Mouse (Mus musculus) kidney, adult 2 months (tissue): ENCODE measurements around the gene Sufu. TPM values are rescaled to one million over a fixed set of nuclear protein-coding genes. Genes with fewer than 3 reads are reported as not detected.

Source experiments
- DNase-seq: peaks from one replicate; pipeline ENCODE4 v3.0.0; 2021
- H3K27ac ChIP-seq: fragments of 200-500 bp; 2 replicates; pipeline ENCODE4 v1.5.1; 2012; ENCODE audit warnings: low read depth, low read length, control low read depth, inconsistent platforms; ENCODE audit not compliant: insufficient read depth
- H3K27me3 ChIP-seq: fragments of 200-500 bp; replicated peaks from 2 replicates; pipeline ENCODE4 v1.6.1; 2012; ENCODE audit warnings: mild to moderate bottlenecking, moderate library complexity, low read length, inconsistent platforms; ENCODE audit not compliant: control insufficient read depth, insufficient read depth
- H3K36me3 ChIP-seq: fragments of 200-500 bp; 2 replicates; pipeline ENCODE4 v1.6.1; 2012; ENCODE audit warnings: mild to moderate bottlenecking, moderate library complexity, low read length, inconsistent platforms; ENCODE audit not compliant: control insufficient read depth, insufficient read depth
- H3K4me1 ChIP-seq: fragments of 200-500 bp; 2 replicates; pipeline ENCODE4 v1.6.1; 2011; ENCODE audit warnings: low read length; ENCODE audit not compliant: control insufficient read depth, insufficient read depth
- H3K4me3 ChIP-seq: fragments of 200-500 bp; 2 replicates; pipeline ENCODE4 v1.5.1; 2011; ENCODE audit warnings: mild to moderate bottlenecking, low read depth, low read length, control low read depth; ENCODE audit not compliant: insufficient read depth
- CTCF ChIP-seq: fragments of 200-500 bp; conservative IDR thresholded peaks from 2 replicates; pipeline ENCODE4 v1.5.1; 2011; ENCODE audit warnings: low read depth, mild to moderate bottlenecking, control low read depth, low read length, moderate library complexity, mixed read lengths; ENCODE audit not compliant: insufficient read depth, insufficient read length
- POLR2A ChIP-seq: fragments of 200-500 bp; IDR thresholded peaks from one replicate; pipeline ENCODE4 v1.6.1; 2011; ENCODE audit warnings: low read depth, low read length, control low read depth
- WGBS: fragments of 180-500 bp; shearing (Covaris S2); methylation state at CpG from one replicate; pipeline ENCODE4 v1.1.7; 2018; 5-methylcytosine and 5-hydroxymethylcytosine counted together
- polyA plus RNA-seq: library from polyadenylated mRNA; depleted of rRNA; stranded (reverse); fragments of >200 nt; gene quantifications from 2 replicates; pipeline ENCODE4 v1.2.3, GENCODE M21; 2012

The Sufu gene
- polyA plus RNA-seq, 1 experiment = 38.2 TPM

DNA sequence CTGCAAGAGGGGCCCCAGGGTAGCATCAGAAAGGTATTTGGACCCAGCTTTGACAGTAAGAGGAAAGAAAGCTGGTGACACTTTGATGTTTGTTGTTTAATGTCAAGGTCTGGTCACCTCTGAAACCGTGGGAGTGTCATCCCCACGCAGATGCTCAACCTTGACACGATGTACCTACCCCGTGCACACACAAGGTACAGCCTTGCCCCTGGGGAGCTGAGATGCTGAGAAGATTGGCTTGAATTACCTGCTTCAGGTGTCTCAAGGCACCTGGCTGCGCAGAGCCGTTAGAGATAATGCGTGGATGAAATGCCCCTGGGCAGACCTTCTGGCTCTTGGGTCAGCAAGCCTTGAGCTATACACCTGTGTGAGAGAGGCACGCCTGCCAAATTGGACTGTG, 17.8 kb downstream of the Sufu start:
- H3K4me1 ChIP-seq = peaks cover 12% of the 10 kb centered on the region; the same call in 1 of the 2 replicates
- TF ChIP-seq CTCF = no peak
- WGBS = 75% methylated on average over 8 of the region's 8 CpGs
- DNase-seq = no peak
- H3K4me3 ChIP-seq = no peak overlapping the region
- H3K27me3 ChIP-seq = no peaks in the 10 kb centered on the region
- H3K36me3 ChIP-seq = no peaks in the 10 kb centered on the region
- no peak overlapping the region for H3K27ac ChIP-seq

DNA sequence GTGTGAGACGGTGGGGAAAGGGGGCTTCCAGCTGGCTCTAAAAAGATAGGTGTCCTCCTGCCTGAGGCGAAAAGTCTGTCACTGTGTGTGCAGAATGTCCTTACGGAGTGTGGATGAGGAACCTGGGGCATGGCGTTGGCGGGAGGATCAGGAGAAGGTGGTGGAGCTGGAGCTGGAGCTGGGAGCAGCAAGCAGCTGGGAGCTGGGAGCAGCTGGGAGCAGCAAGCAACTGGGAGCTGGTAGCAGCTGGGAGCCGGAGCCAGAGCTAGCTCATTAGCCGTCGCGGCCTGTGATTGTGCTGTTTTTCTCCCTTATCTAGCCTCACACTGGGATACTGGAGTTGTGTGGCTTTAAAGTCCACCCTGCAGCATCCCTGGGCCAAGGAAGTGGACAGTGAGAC, 19.6 kb downstream of the Sufu start:
- H3K36me3 ChIP-seq = no peaks in the 10 kb centered on the region
- no peak overlapping the region for H3K4me3 ChIP-seq
- DNase-seq = no peak
- 71% methylated on average over 9 of the region's 9 CpGs for WGBS
- no peaks in the 10 kb centered on the region for H3K27me3 ChIP-seq
- peaks cover 22% of the 10 kb centered on the region for H3K4me1 ChIP-seq
- H3K27ac ChIP-seq = no peak overlapping the region
- TF ChIP-seq POLR2A (no peak), CTCF (no peak)

DNA sequence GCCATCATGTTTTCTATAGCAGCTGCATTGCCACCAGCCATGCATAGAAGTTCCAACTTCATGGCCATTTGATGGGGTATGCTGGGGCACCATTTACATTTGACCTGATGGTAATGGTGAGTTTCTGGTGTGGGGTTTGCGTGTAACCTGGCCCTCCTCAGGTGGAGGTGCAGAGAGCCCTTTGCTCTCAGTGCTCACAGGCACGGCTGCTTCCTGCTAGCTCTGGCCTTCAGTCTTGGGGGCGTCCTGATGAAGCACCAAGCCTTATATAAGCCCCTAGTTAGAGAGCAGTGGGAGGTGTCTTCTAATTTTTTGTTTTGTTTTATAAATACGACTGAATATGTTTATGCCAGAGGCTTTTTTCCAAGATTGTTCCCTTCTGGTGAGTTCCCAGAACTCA, 21.4 kb downstream of the Sufu start:
- no peak overlapping the region; the same call in 1 of the 2 replicates for H3K27ac ChIP-seq
- 46% methylated on average over 4 of the region's 4 CpGs for WGBS
- H3K4me3 ChIP-seq = no peak overlapping the region
- peaks cover 24% of the 10 kb centered on the region for H3K4me1 ChIP-seq
- H3K36me3 ChIP-seq = no peaks in the 10 kb centered on the region
- H3K27me3 ChIP-seq = no peaks in the 10 kb centered on the region
- DNase-seq = no peak
- TF ChIP-seq POLR2A (no peak), CTCF (no peak)

DNA sequence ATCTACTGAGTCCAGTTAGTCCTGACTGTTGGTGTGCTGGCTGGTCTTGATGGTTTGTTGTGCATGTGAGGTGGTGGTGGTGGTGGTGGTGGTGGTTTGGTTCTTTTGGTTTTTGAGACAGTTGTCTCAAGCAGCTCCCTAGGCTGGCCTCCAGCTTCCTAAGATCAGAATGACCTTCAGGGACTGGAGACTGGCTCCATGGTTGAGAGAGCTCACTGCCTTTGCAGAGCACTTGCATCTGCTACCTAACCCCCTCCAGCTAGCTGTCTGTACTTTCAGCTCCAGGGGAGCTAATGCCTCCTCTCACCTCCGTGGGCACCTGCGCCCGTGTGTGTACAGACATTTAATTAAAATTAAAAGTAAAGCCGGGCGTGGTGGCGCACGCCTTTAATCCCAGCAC, 23.7 kb downstream of the Sufu start:
- no peaks in the 10 kb centered on the region for H3K36me3 ChIP-seq

DNA sequence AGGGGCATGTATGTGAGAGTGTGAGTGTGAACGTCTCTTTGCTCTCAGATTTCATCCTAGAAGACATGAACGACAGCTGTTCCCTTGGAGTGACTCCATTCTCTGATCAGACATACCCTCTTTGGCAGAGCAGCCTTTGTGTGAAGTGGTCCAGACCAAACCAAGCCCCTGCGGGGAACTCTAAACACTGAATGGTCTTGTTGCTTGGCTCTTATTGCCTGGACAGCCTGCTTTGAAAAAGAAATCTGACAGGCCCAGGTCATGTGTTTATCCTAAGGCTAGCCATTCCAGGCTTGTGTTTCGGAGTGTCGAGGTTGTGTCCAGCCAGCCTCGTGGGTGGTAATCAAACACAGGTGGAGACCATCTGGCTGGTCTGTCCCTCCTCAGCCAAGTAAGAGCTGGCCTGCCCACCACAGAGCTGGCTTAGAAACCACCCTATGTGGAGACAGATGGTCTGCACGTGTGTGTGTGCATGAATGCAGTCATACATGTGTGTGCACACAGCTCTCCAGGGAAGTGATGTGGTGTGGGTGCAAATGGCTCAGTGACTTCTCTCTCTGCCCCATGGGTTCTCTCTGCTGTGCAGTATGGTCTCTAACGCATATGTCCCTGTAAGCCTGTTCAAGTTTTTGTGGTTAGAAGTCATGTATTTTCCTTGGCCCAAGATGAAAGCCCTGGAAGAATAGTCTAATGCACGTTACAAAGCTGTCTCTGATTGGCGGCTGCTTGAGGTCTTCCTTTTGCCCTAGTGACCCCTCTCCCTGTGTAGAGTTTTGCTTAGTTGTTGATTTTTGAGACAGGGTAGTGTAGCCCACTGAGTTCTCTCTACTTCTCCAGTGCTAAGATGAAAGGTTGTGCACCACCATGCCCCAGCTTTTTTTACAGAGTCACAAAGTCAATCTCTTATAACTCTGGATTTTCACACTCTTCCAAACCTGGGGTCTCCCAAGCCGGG, 26.0 kb downstream of the Sufu start:
- H3K4me3 ChIP-seq = no peak overlapping the region
- WGBS = 42% methylated on average over 11 of the region's 11 CpGs
- DNase-seq = no peak
- H3K36me3 ChIP-seq = no peaks in the 10 kb centered on the region
- no peak overlapping the region for H3K27ac ChIP-seq
- TF ChIP-seq POLR2A (no peak), CTCF (no peak)
- peaks cover 35% of the 10 kb centered on the region for H3K4me1 ChIP-seq
- no peaks in the 10 kb centered on the region for H3K27me3 ChIP-seq

More for the DNA sequence above, 23.7 kb downstream of the Sufu start:
- TF ChIP-seq CTCF (no peak), POLR2A (no peak)
- peak; percentile 55 for DNase-seq
- H3K27ac ChIP-seq = no peak overlapping the region
- H3K4me3 ChIP-seq = no peak overlapping the region
- WGBS = 53% methylated on average over 7 of the region's 7 CpGs
- peaks cover 37% of the 10 kb centered on the region for H3K4me1 ChIP-seq
- H3K27me3 ChIP-seq = no peaks in the 10 kb centered on the region

DNA sequence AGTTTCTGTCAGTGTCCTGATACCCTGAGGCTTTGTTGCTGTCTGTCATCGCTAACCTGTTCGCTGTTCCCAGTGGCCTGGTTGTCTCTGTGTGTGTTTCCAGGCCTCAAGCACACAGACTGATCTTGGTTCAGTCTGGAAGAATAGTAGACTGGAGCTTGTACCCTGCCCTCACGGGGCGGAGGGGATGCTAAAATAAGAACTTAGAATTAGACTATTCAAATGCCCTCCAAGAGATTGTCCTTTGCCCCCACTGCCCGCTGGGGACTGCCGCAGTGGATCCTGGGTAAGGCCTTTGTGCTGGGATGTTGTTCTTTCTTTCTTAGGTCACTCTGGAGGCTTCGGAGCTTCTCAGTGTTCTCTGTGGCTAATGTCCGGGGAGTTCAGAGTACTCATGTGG, 28.6 kb downstream of the Sufu start:
- Histone ChIP-seq H3K27me3 (no peaks in the 10 kb centered on the region), H3K36me3 (no peaks in the 10 kb centered on the region), H3K4me3 (no peak overlapping the region), H3K4me1 (peaks cover 33% of the 10 kb centered on the region), H3K27ac (peak overlapping the region; percentile 91)
- 70% methylated on average over 8 of the region's 8 CpGs for whole genome bisulfite sequencing
- TF ChIP-seq POLR2A (no peak), CTCF (no peak)
- peak; percentile 94 for DNase-seq

DNA sequence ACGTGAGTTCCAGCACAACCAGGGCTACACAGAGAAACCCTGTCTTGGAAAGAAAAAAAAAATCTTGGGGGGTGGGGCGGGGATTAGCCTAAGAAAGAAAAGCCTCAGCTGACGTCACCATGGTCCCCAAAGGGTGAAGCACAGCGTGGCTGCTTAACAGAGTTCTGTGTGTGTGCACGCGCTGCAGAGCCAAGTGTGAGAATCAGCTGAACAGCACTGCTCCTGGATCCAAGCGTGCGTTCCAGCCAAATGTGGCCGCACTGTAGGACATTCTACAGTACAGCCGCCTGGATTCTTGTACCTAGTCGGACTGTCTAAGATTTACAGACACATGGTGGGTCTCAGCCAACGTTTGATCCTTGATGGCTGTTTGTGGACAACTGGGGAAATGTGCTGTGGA, 29.8 kb downstream of the Sufu start:
- WGBS = 73% methylated on average over 12 of the region's 12 CpGs
- no peaks in the 10 kb centered on the region for H3K27me3 ChIP-seq
- peaks cover 23% of the 10 kb centered on the region for H3K4me1 ChIP-seq
- no peak overlapping the region for H3K4me3 ChIP-seq
- DNase-seq = no peak
- no peak overlapping the region for H3K27ac ChIP-seq
- no peaks in the 10 kb centered on the region for H3K36me3 ChIP-seq
- TF ChIP-seq POLR2A (no peak), CTCF (no peak)
